ENCODE assay signal across 17 mouse cellular contexts in genomic region chr1:91990852-91991251, GRCm38 (mm10).
DNase-seq lines count a peak whose midpoint lies in the region; ATAC-seq and TF ChIP-seq lines count a peak whose summit lies in the region.
"Had no signal": no experiment of that assay in that cellular context is flagged by ENCODE, and none has a peak within 500 bp of the region (broad histone marks: within the 10 kb centered on the region; RNA-seq: fewer than 3 reads in every experiment).

No protein-coding gene starts in this region.

- no peaks in the 10 kb centered on the region for H3K9me3 ChIP-seq in heart, embryonic 10.5 days
- H3K9me3 ChIP-seq: embryonic facial prominence, embryonic 13.5 days; forebrain, embryonic 10.5 days; liver, embryonic 12.5 days; neural tube, embryonic 15.5 days had no signal

- peak; percentile 11; the same call in 1 of the 2 replicates for TF ChIP-seq CTCF in cerebellum, adult 2 months (IDR thresholded peaks at IDR 0.05; ENCODE audit: borderline replicate concordance, insufficient read depth, low read depth, low read length)
- TF ChIP-seq CTCF in layer of hippocampus, adult 2 months (conservative IDR thresholded peaks at IDR 0.05): peak; percentile 27

- H3K36me3 ChIP-seq in heart, embryonic 10.5 days: peaks cover 57% of the 10 kb centered on the region

- ATAC-seq in cerebellum, adult (ENCODE audit: insufficient number of reproducible peaks, low FRiP score, low TSS enrichment): no peak
- ATAC-seq in megakaryocyte, adult 5-6 weeks (ENCODE audit: poor library complexity, severe bottlenecking): no peak
- ATAC-seq: CD4-positive, CD25-positive, alpha-beta regulatory T cell, adult 4 months; liver, embryonic 12.5 days had no signal

- no peak overlapping the region for H3K4me3 ChIP-seq in cerebellum, adult 2 months (replicated peaks; ENCODE audit: insufficient read depth, low read depth, low read length)
- H3K4me3 ChIP-seq in layer of hippocampus, adult 2 months: no peak overlapping the region
- no peak overlapping the region for H3K4me3 ChIP-seq in heart, embryonic 10.5 days
- H3K4me3 ChIP-seq: embryonic facial prominence, embryonic 13.5 days; forebrain, embryonic 10.5 days; liver, embryonic 12.5 days; myocyte; neural tube, embryonic 15.5 days had no signal

- H3K4me1 ChIP-seq in cerebellum, adult 2 months (ENCODE audit: control insufficient read depth, insufficient read depth, low read length): peaks cover 21% of the 10 kb centered on the region
- H3K4me1 ChIP-seq in heart, embryonic 10.5 days: peaks cover 5% of the 10 kb centered on the region; the same call in 1 of the 2 replicates
- H3K4me1 ChIP-seq: embryonic facial prominence, embryonic 13.5 days; forebrain, embryonic 10.5 days; liver, embryonic 12.5 days; neural tube, embryonic 15.5 days had no signal

- H3K27me3 ChIP-seq in cerebellum, adult 2 months (ENCODE audit: control insufficient read depth, insufficient read depth, low read length): no peaks in the 10 kb centered on the region
- no peaks in the 10 kb centered on the region for H3K27me3 ChIP-seq in heart, embryonic 10.5 days (ENCODE audit: insufficient read depth, poor library complexity, severe bottlenecking)
- H3K27me3 ChIP-seq: embryonic facial prominence, embryonic 13.5 days; liver, embryonic 12.5 days; neural tube, embryonic 15.5 days had no signal

- TF ChIP-seq POLR2A in cerebellum, adult 2 months (IDR thresholded peaks at IDR 0.05; ENCODE audit: borderline replicate concordance, insufficient read depth, low read length): no peak

- no peak for DNase-seq in cerebellum, adult 2 months
- no peak for DNase-seq in layer of hippocampus, adult 2 months (ENCODE audit: low spot score in 2 of 2)
- no peak for DNase-seq in layer of hippocampus, postnatal 10 days (ENCODE audit: low spot score in 2 of 2)
- DNase-seq in retina, postnatal 1 day: peak; percentile 6
- no peak for DNase-seq in retina, embryonic 14.5 days (ENCODE audit: low spot score)
- no peak for DNase-seq in heart, embryonic 10.5 days (ENCODE audit: low spot score)
- DNase-seq: adrenal gland, postnatal 14 days; cerebellum, adult 9-10 months; heart, adult 18-20 months had no signal

- H3K27ac ChIP-seq in cerebellum, adult 2 months (ENCODE audit: insufficient read depth, low read length): no peak overlapping the region
- H3K27ac ChIP-seq in layer of hippocampus, adult 2 months: no peak overlapping the region
- no peak overlapping the region for H3K27ac ChIP-seq in heart, embryonic 10.5 days
- H3K27ac ChIP-seq: embryonic facial prominence, embryonic 13.5 days; forebrain, embryonic 10.5 days; liver, embryonic 12.5 days; neural tube, embryonic 15.5 days had no signal

- 55% methylated on average over 5 of the region's 5 CpGs for WGBS in cerebellum, adult 2 months
- 80% methylated on average over 5 of the region's 5 CpGs for WGBS in heart, embryonic 10.5 days
